Mouse (Mus musculus): ENCODE measurements around the gene Sox5. TPM values are rescaled to one million over a fixed set of nuclear protein-coding genes. Genes with fewer than 3 reads are reported as not detected.

The Sox5 gene
- polyA plus RNA-seq, 1 experiment from 2014 or later, result 3.3 TPM

GRCm38 (mm10) chr6:144052487-144052886 lies 729.3 kb downstream of the Sox5 start:
- Histone ChIP-seq H3K4me2 (replicated peaks; ENCODE audit: low read depth) (no peak overlapping the region), H3K36me3 (ENCODE audit: control insufficient read depth, insufficient read depth) (no peaks in the 10 kb centered on the region), H3K27me3 (replicated peaks; ENCODE audit: control insufficient read depth, insufficient read depth, low read length) (no peaks in the 10 kb centered on the region), H3K9me3 (ENCODE audit: control insufficient read depth) (no peaks in the 10 kb centered on the region), H3K4me3 (ENCODE audit: low read depth, low read length) (no peak overlapping the region), H3K9ac (ENCODE audit: low read depth, low read length) (no peak overlapping the region), H3K4me1 (replicated peaks; ENCODE audit: control insufficient read depth, insufficient read depth, low read length) (no peaks in the 10 kb centered on the region), H3K27ac (ENCODE audit: low read depth, low read length) (no peak overlapping the region)
- WGBS, result 74% methylated on average over 5 of the region's 5 CpGs
- TF ChIP-seq CTCF (IDR thresholded peaks at IDR 0.05; ENCODE audit: low read depth), result no peak
- no peak for ATAC-seq

GRCm38 (mm10) chr6:144051316-144051715 lies 730.5 kb downstream of the Sox5 start:
- 96% methylated on average over 5 of the region's 5 CpGs for WGBS
- no peak for TF ChIP-seq CTCF (IDR thresholded peaks at IDR 0.05; ENCODE audit: low read depth)
- ATAC-seq, result no peak

GRCm38 (mm10) chr6:144048201-144048924 lies 733.4 kb downstream of the Sox5 start:
- 47% methylated on average over 3 of the region's 3 CpGs for WGBS
- no peak for TF ChIP-seq CTCF (IDR thresholded peaks at IDR 0.05; ENCODE audit: low read depth)
- H3K4me1 ChIP-seq (replicated peaks; ENCODE audit: control insufficient read depth, insufficient read depth, low read length), result no peaks in the 10 kb centered on the region
- H3K27me3 ChIP-seq (replicated peaks; ENCODE audit: control insufficient read depth, insufficient read depth, low read length), result no peaks in the 10 kb centered on the region
- no peak overlapping the region for H3K9ac ChIP-seq (ENCODE audit: low read depth, low read length)
- no peak overlapping the region for H3K4me2 ChIP-seq (replicated peaks; ENCODE audit: low read depth)
- no peaks in the 10 kb centered on the region for H3K36me3 ChIP-seq (ENCODE audit: control insufficient read depth, insufficient read depth)
- no peaks in the 10 kb centered on the region for H3K9me3 ChIP-seq (ENCODE audit: control insufficient read depth)
- no peak overlapping the region for H3K27ac ChIP-seq (ENCODE audit: low read depth, low read length)
- H3K4me3 ChIP-seq (ENCODE audit: low read depth, low read length), result no peak overlapping the region
- ATAC-seq, result no peak

More at GRCm38 (mm10) chr6:144051316-144051715, 730.5 kb downstream of the Sox5 start:
- Histone ChIP-seq H3K9ac (ENCODE audit: low read depth, low read length) (no peak overlapping the region), H3K4me3 (ENCODE audit: low read depth, low read length) (no peak overlapping the region), H3K4me2 (replicated peaks; ENCODE audit: low read depth) (no peak overlapping the region), H3K4me1 (replicated peaks; ENCODE audit: control insufficient read depth, insufficient read depth, low read length) (no peaks in the 10 kb centered on the region), H3K27ac (ENCODE audit: low read depth, low read length) (no peak overlapping the region), H3K9me3 (ENCODE audit: control insufficient read depth) (no peaks in the 10 kb centered on the region), H3K36me3 (ENCODE audit: control insufficient read depth, insufficient read depth) (no peaks in the 10 kb centered on the region), H3K27me3 (replicated peaks; ENCODE audit: control insufficient read depth, insufficient read depth, low read length) (no peaks in the 10 kb centered on the region)

DNA sequence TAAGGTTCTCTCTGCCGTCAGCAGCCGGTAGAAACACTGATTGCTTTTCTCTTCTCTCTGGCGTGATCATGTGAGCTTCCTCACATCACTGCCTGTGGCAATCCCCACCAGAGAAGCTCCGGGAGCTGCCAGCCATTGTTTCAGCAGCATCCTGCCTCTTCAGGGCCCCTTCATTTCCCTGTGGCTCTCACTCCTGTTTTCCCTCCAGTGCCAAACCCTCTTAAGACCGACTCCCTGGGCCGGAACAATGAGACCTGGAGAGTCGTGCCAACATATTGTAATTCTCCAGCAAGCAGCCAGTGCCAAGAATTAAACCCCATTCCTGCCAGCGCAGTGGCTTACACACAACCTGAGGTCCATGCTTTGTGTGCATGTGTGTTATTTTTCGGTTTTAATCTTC lies 736.3 kb downstream of the Sox5 start:
- Histone ChIP-seq H3K9me3 (ENCODE audit: control insufficient read depth) (no peaks in the 10 kb centered on the region), H3K36me3 (ENCODE audit: control insufficient read depth, insufficient read depth) (no peaks in the 10 kb centered on the region), H3K4me2 (replicated peaks; ENCODE audit: low read depth) (no peak overlapping the region), H3K27ac (ENCODE audit: low read depth, low read length) (no peak overlapping the region), H3K4me3 (ENCODE audit: low read depth, low read length) (no peak overlapping the region), H3K27me3 (replicated peaks; ENCODE audit: control insufficient read depth, insufficient read depth, low read length) (no peaks in the 10 kb centered on the region), H3K9ac (ENCODE audit: low read depth, low read length) (no peak overlapping the region), H3K4me1 (replicated peaks; ENCODE audit: control insufficient read depth, insufficient read depth, low read length) (no peaks in the 10 kb centered on the region)
- WGBS, result 61% methylated on average over 9 of the region's 9 CpGs
- no peak for TF ChIP-seq CTCF (IDR thresholded peaks at IDR 0.05; ENCODE audit: low read depth)
- ATAC-seq, result no peak

DNA sequence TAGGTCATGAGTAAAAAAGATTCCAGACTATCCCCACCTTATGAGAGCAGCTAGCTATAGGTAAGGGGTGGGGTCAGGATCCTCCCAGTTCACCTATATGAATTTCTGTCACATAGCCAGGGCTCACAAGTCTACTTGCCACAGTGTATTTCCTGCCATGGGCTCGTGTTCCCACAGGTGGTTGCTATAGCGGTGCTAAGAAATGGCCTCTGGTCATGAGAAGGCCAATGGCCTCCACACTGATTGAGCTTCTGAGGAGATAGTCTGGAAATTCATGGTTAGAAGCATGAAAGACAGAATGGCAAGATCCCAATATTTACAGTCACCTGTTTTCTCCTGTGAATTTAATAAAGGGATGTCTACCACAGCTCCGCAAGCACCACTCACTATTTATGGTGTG lies 737.4 kb downstream of the Sox5 start:
- H3K4me1 ChIP-seq (replicated peaks; ENCODE audit: control insufficient read depth, insufficient read depth, low read length), result no peaks in the 10 kb centered on the region
- no peak overlapping the region for H3K9ac ChIP-seq (ENCODE audit: low read depth, low read length)
- H3K4me3 ChIP-seq (ENCODE audit: low read depth, low read length), result no peak overlapping the region
- WGBS, result 89% methylated on average over 3 of the region's 3 CpGs
- TF ChIP-seq CTCF (IDR thresholded peaks at IDR 0.05; ENCODE audit: low read depth), result no peak
- H3K27me3 ChIP-seq (replicated peaks; ENCODE audit: control insufficient read depth, insufficient read depth, low read length), result no peaks in the 10 kb centered on the region
- no peak for ATAC-seq
- H3K36me3 ChIP-seq (ENCODE audit: control insufficient read depth, insufficient read depth), result no peaks in the 10 kb centered on the region
- H3K9me3 ChIP-seq (ENCODE audit: control insufficient read depth), result no peaks in the 10 kb centered on the region
- no peak overlapping the region for H3K4me2 ChIP-seq (replicated peaks; ENCODE audit: low read depth)
- H3K27ac ChIP-seq (ENCODE audit: low read depth, low read length), result no peak overlapping the region

DNA sequence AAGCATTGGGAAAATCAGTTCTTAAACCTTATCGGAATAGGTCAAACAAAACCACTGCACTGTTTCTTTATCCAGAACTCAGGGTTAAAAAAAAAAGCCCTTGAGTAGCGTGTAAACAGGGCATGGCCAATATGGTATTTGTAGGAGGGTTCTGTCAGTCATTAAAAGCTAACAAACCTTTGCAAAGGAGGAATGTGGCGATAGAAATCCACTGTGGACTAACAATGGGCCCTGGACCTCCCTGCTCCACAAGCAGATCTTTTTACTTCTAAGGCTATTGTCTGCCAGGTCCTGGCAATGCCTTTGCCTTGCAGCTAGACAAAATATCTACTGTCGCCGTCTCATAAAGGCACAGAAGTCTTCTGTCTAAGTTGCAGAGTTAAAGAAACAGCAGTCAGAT lies 738.8 kb downstream of the Sox5 start:
- no peak overlapping the region for H3K4me3 ChIP-seq (ENCODE audit: low read depth, low read length)
- no peak overlapping the region for H3K4me2 ChIP-seq (replicated peaks; ENCODE audit: low read depth)
- H3K4me1 ChIP-seq (replicated peaks; ENCODE audit: control insufficient read depth, insufficient read depth, low read length), result no peaks in the 10 kb centered on the region
- H3K36me3 ChIP-seq (ENCODE audit: control insufficient read depth, insufficient read depth), result no peaks in the 10 kb centered on the region
- H3K9ac ChIP-seq (ENCODE audit: low read depth, low read length), result no peak overlapping the region
- H3K27me3 ChIP-seq (replicated peaks; ENCODE audit: control insufficient read depth, insufficient read depth, low read length), result no peaks in the 10 kb centered on the region
- 50% methylated on average over 5 of the region's 5 CpGs for WGBS
- no peak for TF ChIP-seq CTCF (IDR thresholded peaks at IDR 0.05; ENCODE audit: low read depth)
- no peaks in the 10 kb centered on the region for H3K9me3 ChIP-seq (ENCODE audit: control insufficient read depth)
- no peak overlapping the region for H3K27ac ChIP-seq (ENCODE audit: low read depth, low read length)
- ATAC-seq, result no peak

Measured in intestine, postnatal 0 days (tissue).